ENCODE assay signal across 8 mouse cellular contexts in genomic region chr15:83305192-83305921, GRCm38 (mm10). TPM values are rescaled to one million over a fixed set of nuclear protein-coding genes. Genes with fewer than 3 reads are reported as not detected.
A peak's percentile ranks its signal among the peaks of the same experiment; 100 is the strongest.
DNase-seq lines count a peak whose midpoint lies in the region; ATAC-seq lines count a peak whose summit lies in the region.

No protein-coding gene starts in this region.

- DNase-seq in gastrocnemius, postnatal 14 days, result peak; percentile 51
- DNase-seq in gastrocnemius, postnatal 4 days (ENCODE audit: low spot score in 2 of 2), result no peak
- DNase-seq in adrenal gland, postnatal 14 days, result peak; percentile 94
- peak; percentile 48 for DNase-seq in gastrocnemius, postnatal 25 days
- DNase-seq in kidney, adult 9 months, result peak; percentile 84
- DNase-seq in lung, postnatal 4 days, result peak; percentile 66 to 84
- DNase-seq in thymus, postnatal 0 days (ENCODE audit: low spot score), result no peak

- intact Hi-C loops in gastrocnemius, postnatal 14 days (cut with DNase I; ENCODE audit: low total_unique reads), result no loop called here

- ATAC-seq in erythroid progenitor cell, adult 5-6 weeks (replicated peaks; ENCODE audit: low FRiP score, poor library complexity, severe bottlenecking), result no peak

RNA-seq across cellular contexts. Expression of gene Arfgap3, which starts 44.7 kb away (rescaled TPM):
- total RNA-seq in gastrocnemius, postnatal 14 days (2021), result 10 to 100 TPM in 1 of 2 experiments, 1 to 10 TPM in 1; 9.7 to 10.0 TPM
- 10 to 100 TPM; 25.4 to 27.4 TPM for total RNA-seq in gastrocnemius, postnatal 4 days (2021)
- 19.9 and 25.2 TPM in 2 replicates for total RNA-seq in adrenal gland, postnatal 14 days (2021)
- 1 to 10 TPM; 5.8 to 9.6 TPM for total RNA-seq in gastrocnemius, postnatal 25 days (2021)
- 19.3 and 50.5 TPM in 2 replicates for total RNA-seq in erythroid progenitor cell, adult 5-6 weeks (2015; ENCODE audit: low replicate concordance)
- 43.3 and 60.3 TPM in 2 replicates for total RNA-seq in erythroid progenitor cell, adult 5-6 weeks (2017; ENCODE audit: low replicate concordance)
- 16.4 and 18.3 TPM in 2 replicates for polyA plus RNA-seq in thymus, postnatal 0 days (2015; fragmentation: Nextera tagmentation; extraction: Ambion mirVana)

RNA-seq across cellular contexts. Expression of gene A4galt, which starts 53.8 kb away (rescaled TPM):
- 1 to 10 TPM; 5.7 to 7.4 TPM for total RNA-seq in gastrocnemius, postnatal 14 days (2021)
- 10 to 100 TPM in 1 of 2 experiments, 1 to 10 TPM in 1; 9.7 to 11.0 TPM for total RNA-seq in gastrocnemius, postnatal 4 days (2021)
- total RNA-seq in adrenal gland, postnatal 14 days (2021), result 10.1 and 12.5 TPM in 2 replicates
- total RNA-seq in gastrocnemius, postnatal 25 days (2021), result 1 to 10 TPM; 3.7 to 4.3 TPM
- 0.84 and 1.8 TPM in 2 replicates for total RNA-seq in erythroid progenitor cell, adult 5-6 weeks (2015; ENCODE audit: low replicate concordance)
- total RNA-seq in erythroid progenitor cell, adult 5-6 weeks (2017; ENCODE audit: low replicate concordance), result not detected in 2 replicates
- 2.2 and 2.4 TPM in 2 replicates for polyA plus RNA-seq in thymus, postnatal 0 days (2015; fragmentation: Nextera tagmentation; extraction: Ambion mirVana)

Comparison
In these comparisons a context has a peak if more than half of its experiments do, and no peak if none do; other contexts are left out.
1. DNase-seq: peak in gastrocnemius, postnatal 14 days (single experiment), adrenal gland, postnatal 14 days (single experiment), gastrocnemius, postnatal 25 days (single experiment), kidney, adult 9 months (single experiment) and lung, postnatal 4 days (2 of 2); none in gastrocnemius, postnatal 4 days (0 of 2) and thymus, postnatal 0 days (single experiment).